Mouse (Mus musculus) limb, embryonic 11.5 days (tissue): ENCODE results near the gene Ppp2r5a. TPM values are rescaled to one million over a fixed set of nuclear protein-coding genes. Genes with fewer than 3 reads are reported as not detected.

ENCODE experiments used
- ATAC-seq: fragments of 200-750 bp; cut with Nextera tagmentation; 2 replicates; pipeline ENCODE4 v1.8.0; 2017; ENCODE audit warnings: low read depth; ENCODE audit not compliant: insufficient number of reproducible peaks, low FRiP score, low TSS enrichment
- DNase-seq: peaks from one replicate; pipeline ENCODE4 v3.0.0-alpha.2; 2015; ENCODE audit warnings: low spot score
- H3K27ac ChIP-seq: fragments of 300-500 bp; sonication (generic); replicated peaks from 2 replicates; pipeline ENCODE4 v1.5.1; 2014; ENCODE audit warnings: low read depth, mild to moderate bottlenecking, low read length
- H3K27me3 ChIP-seq: fragments of 300-500 bp; sonication (generic); 2 replicates; pipeline ENCODE4 v1.6.1; 2014; ENCODE audit warnings: mild to moderate bottlenecking, low read length, mixed read lengths; ENCODE audit not compliant: control insufficient read depth, insufficient read depth
- H3K36me3 ChIP-seq: fragments of 300-500 bp; sonication (generic); 2 replicates; pipeline ENCODE4 v1.6.1; 2014; ENCODE audit warnings: mild to moderate bottlenecking, low read length, moderate library complexity, mixed read lengths; ENCODE audit not compliant: control insufficient read depth, insufficient read depth
- H3K4me1 ChIP-seq: fragments of 300-500 bp; sonication (generic); 2 replicates; pipeline ENCODE4 v1.6.1; 2014; ENCODE audit warnings: low read length, mixed read lengths; ENCODE audit not compliant: control insufficient read depth, insufficient read depth
- H3K4me2 ChIP-seq: fragments of 300-500 bp; sonication (generic); 2 replicates; pipeline ENCODE4 v1.6.1; 2014; ENCODE audit warnings: low read depth, mild to moderate bottlenecking, moderate library complexity; ENCODE audit not compliant: severe bottlenecking
- H3K4me3 ChIP-seq: fragments of 300-500 bp; sonication (generic); 2 replicates; pipeline ENCODE4 v1.5.1; 2014; ENCODE audit warnings: low read depth, low read length
- H3K9ac ChIP-seq: fragments of 300-500 bp; sonication (generic); 2 replicates; pipeline ENCODE4 v1.6.1; 2014; ENCODE audit warnings: mild to moderate bottlenecking, low read length
- H3K9me3 ChIP-seq: fragments of 300-500 bp; sonication (generic); 2 replicates; pipeline ENCODE4 v1.6.1; 2016; ENCODE audit warnings: low read length; ENCODE audit not compliant: control insufficient read depth
- WGBS: fragments of 180-500 bp; shearing (Covaris S2); extraction: QIAGEN DNeasy Blood & Tissue Kit; methylation state at CpG from one replicate; pipeline ENCODE4 v1.1.7; 2014; 5-methylcytosine and 5-hydroxymethylcytosine counted together
- polyA plus RNA-seq: library from polyadenylated mRNA; unstranded; fragments of >200 nt; fragmentation: Nextera tagmentation; extraction: Ambion mirVana; gene quantifications from 2 replicates; pipeline ENCODE4 v1.2.1, GENCODE M21; 2014

Ppp2r5a gene
- 17.0 and 20.3 TPM in 2 replicates for polyA plus RNA-seq

GRCm38 (mm10) chr1:191403074-191403473 is at the start of gene Ppp2r5a:
Gene Ppp2r5a, minus strand, starts transcription at chr1:191403272.
- no peak within 1 kb of the TSS for H3K27ac ChIP-seq
- no peaks in the 10 kb centered on the region for H3K4me1 ChIP-seq
- no peak for DNase-seq
- H3K9ac ChIP-seq: no peak within 1 kb of the TSS
- H3K27me3 ChIP-seq: no peaks in the 10 kb centered on the region
- no peaks in the 10 kb centered on the region for H3K9me3 ChIP-seq
- 49% methylated on average over 5 of the region's 5 CpGs for WGBS
- no peak within 1 kb of the TSS for H3K4me3 ChIP-seq
- ATAC-seq: no peak
- H3K4me2 ChIP-seq: no peak within 1 kb of the TSS
- H3K36me3 ChIP-seq: no peaks in the 10 kb centered on the region

GRCm38 (mm10) chr1:191450614-191451013 is 47.5 kb upstream of the Ppp2r5a start:
- Histone ChIP-seq H3K27ac (no peak overlapping the region), H3K9me3 (no peaks in the 10 kb centered on the region), H3K9ac (no peak overlapping the region), H3K27me3 (no peaks in the 10 kb centered on the region), H3K4me1 (no peaks in the 10 kb centered on the region), H3K4me2 (no peak overlapping the region), H3K4me3 (no peak overlapping the region), H3K36me3 (no peaks in the 10 kb centered on the region)
- DNase-seq (no peak), ATAC-seq (no peak)
- WGBS: 78% methylated on average over 5 of the region's 5 CpGs

DNA sequence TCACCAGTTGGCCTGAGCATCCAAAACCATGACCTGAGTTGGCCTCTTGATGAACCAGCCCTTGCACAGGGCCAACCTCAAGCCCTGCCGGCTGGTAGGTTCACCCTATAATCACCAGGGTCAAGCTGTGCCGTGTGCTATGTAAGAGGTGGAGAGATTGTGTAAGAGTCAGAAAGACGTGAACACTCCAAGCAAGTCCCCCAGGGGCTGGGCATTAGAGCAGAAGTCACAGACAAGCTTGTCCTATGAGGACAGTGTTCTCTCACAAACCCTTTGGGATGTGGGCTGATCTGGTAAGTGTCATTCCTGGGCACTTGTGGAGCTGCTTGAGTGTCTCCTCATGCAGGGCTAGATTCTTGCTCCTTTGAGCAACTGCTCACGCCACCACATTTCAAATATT is 46.5 kb upstream of the Ppp2r5a start:
- H3K27me3 ChIP-seq: no peaks in the 10 kb centered on the region
- no peak overlapping the region for H3K4me3 ChIP-seq
- no peaks in the 10 kb centered on the region for H3K36me3 ChIP-seq
- no peak for ATAC-seq
- no peak overlapping the region for H3K4me2 ChIP-seq
- H3K9ac ChIP-seq: no peak overlapping the region
- WGBS: 83% methylated on average over 4 of the region's 4 CpGs
- H3K4me1 ChIP-seq: no peaks in the 10 kb centered on the region
- no peak for DNase-seq
- no peak overlapping the region for H3K27ac ChIP-seq
- H3K9me3 ChIP-seq: no peaks in the 10 kb centered on the region

DNA sequence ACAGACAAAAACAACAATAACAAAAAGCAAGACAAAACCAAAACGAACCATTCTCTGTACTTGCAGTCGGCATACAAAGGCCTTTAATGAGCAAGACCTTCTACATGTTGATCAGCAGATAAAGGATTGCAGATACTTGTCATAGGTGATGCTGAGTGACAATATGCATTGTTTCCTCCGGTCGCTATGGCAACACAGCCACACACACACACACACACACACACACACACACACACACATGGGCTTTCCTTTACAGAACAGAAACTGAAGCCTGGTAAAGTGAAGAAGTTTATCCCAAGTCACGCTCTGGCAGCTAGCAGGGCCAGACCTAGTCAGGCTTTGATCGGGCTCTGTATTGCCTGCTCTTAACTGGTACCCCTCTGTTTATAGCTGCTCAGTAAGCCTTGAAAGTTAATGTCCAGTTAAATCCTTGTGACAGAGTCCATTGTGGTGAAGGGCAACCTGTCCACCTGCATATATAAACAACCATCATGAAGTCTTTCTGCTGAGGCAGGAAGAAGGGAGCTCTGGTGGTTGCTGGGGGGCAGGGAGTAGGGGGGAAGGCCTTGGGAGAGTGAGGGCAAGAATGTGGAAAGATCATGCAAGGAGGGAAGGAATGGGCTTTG is 44.4 kb upstream of the Ppp2r5a start:
- no peaks in the 10 kb centered on the region for H3K27me3 ChIP-seq
- H3K9me3 ChIP-seq: no peaks in the 10 kb centered on the region
- no peak overlapping the region for H3K27ac ChIP-seq
- 72% methylated on average over 6 of the region's 6 CpGs for WGBS
- H3K36me3 ChIP-seq: no peaks in the 10 kb centered on the region
- H3K4me2 ChIP-seq: no peak overlapping the region
- DNase-seq (no peak), ATAC-seq (no peak)
- no peak overlapping the region for H3K9ac ChIP-seq
- no peak overlapping the region for H3K4me3 ChIP-seq
- no peaks in the 10 kb centered on the region for H3K4me1 ChIP-seq

- H3K27me3 ChIP-seq: no peaks in the 10 kb centered on the region
- no peak overlapping the region for H3K4me2 ChIP-seq
- H3K4me3 ChIP-seq: no peak overlapping the region
- 72% methylated on average over 5 of the region's 5 CpGs for whole genome bisulfite sequencing
- H3K9ac ChIP-seq: no peak overlapping the region
- no peaks in the 10 kb centered on the region for H3K4me1 ChIP-seq
- no peak for ATAC-seq
- no peak overlapping the region for H3K27ac ChIP-seq
- H3K36me3 ChIP-seq: no peaks in the 10 kb centered on the region
- H3K9me3 ChIP-seq: no peaks in the 10 kb centered on the region
- no peak for DNase-seq
Measured at GRCm38 (mm10) chr1:191446307-191446706, 43.2 kb upstream of the Ppp2r5a start.

- H3K36me3 ChIP-seq: no peaks in the 10 kb centered on the region
- no peak overlapping the region for H3K4me2 ChIP-seq
- ATAC-seq: no peak
- H3K4me3 ChIP-seq: no peak overlapping the region
- no peak for DNase-seq
- no peaks in the 10 kb centered on the region for H3K27me3 ChIP-seq
- H3K9me3 ChIP-seq: no peaks in the 10 kb centered on the region
- 60% methylated on average over 9 of the region's 9 CpGs for WGBS
- no peak overlapping the region for H3K9ac ChIP-seq
- no peaks in the 10 kb centered on the region for H3K4me1 ChIP-seq
- H3K27ac ChIP-seq: no peak overlapping the region
Measured at GRCm38 (mm10) chr1:191445831-191446258, 42.8 kb upstream of the Ppp2r5a start.

DNA sequence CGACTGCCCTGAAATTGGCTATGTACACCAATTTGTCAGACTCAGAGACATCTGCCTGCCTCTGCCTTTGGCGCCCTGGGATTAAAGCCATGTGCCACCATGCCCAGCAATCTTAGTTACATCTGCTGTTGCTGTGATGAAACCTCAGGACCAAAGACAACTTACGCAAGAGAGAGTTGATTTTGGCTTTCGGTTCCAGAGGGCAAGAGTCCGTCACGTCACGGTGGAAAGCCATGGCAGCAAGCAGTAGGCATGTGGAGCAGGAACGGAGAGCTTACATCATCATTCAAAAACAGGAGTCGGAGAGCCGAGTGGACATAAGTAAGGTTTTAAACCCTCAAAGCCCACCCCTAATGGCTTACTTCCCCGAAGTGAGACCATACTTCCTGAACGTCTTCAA is 42.3 kb upstream of the Ppp2r5a start:
- no peak for DNase-seq
- no peaks in the 10 kb centered on the region for H3K27me3 ChIP-seq
- H3K4me2 ChIP-seq: no peak overlapping the region
- no peaks in the 10 kb centered on the region for H3K36me3 ChIP-seq
- 87% methylated on average over 12 of the region's 12 CpGs for whole genome bisulfite sequencing
- no peaks in the 10 kb centered on the region for H3K9me3 ChIP-seq
- H3K4me3 ChIP-seq: no peak overlapping the region
- no peak overlapping the region for H3K9ac ChIP-seq
- H3K27ac ChIP-seq: no peak overlapping the region
- H3K4me1 ChIP-seq: no peaks in the 10 kb centered on the region
- no peak for ATAC-seq

GRCm38 (mm10) chr1:191444467-191444866 is 41.4 kb upstream of the Ppp2r5a start:
- Histone ChIP-seq H3K9me3 (no peaks in the 10 kb centered on the region), H3K36me3 (no peaks in the 10 kb centered on the region), H3K27me3 (no peaks in the 10 kb centered on the region), H3K4me1 (no peaks in the 10 kb centered on the region), H3K4me3 (no peak overlapping the region), H3K27ac (no peak overlapping the region), H3K9ac (no peak overlapping the region), H3K4me2 (no peak overlapping the region)
- ATAC-seq (no peak), DNase-seq (no peak)
- 84% methylated on average over 1 of the region's 1 CpGs for WGBS

DNA sequence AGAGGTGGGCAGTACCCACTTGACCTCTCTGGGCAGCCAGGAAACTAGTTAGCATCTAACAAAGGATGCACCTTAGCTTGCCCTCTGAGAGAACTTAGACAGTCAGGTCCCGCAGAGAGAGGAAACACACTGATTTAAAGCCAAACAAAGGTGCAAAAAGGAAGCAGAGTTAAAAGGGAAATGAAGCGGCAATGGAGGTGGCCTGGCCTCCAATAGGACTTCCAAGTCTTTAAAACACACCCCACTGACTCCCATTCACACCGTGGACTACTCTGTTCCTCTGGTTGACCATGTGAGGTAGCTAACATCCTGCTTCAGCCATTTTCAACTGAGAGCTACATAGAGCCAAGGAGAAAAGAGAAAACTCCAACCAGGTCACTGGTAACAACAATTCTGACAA is 35.9 kb upstream of the Ppp2r5a start:
- DNase-seq (no peak), ATAC-seq (no peak)
- Histone ChIP-seq H3K4me3 (no peak overlapping the region), H3K9ac (no peak overlapping the region), H3K27me3 (no peaks in the 10 kb centered on the region), H3K4me1 (peaks cover 2% of the 10 kb centered on the region; the same call in 1 of the 2 replicates), H3K27ac (no peak overlapping the region), H3K9me3 (no peaks in the 10 kb centered on the region), H3K4me2 (no peak overlapping the region), H3K36me3 (no peaks in the 10 kb centered on the region)
- WGBS: 68% methylated on average over 3 of the region's 3 CpGs
